Comparison of ENCODE assay signal across 8 mouse cellular contexts in genomic region chr16:31354341-31355329, GRCm38 (mm10). TPM values are rescaled to one million over a fixed set of nuclear protein-coding genes. Genes with fewer than 3 reads are reported as not detected.
DNase-seq lines count a peak whose midpoint lies in the region; ATAC-seq and TF ChIP-seq lines count a peak whose summit lies in the region.

No protein-coding gene starts in this region.

- TF ChIP-seq POLR2A in cerebellum, adult 2 months (IDR thresholded peaks at IDR 0.05; ENCODE audit: borderline replicate concordance, insufficient read depth, low read length): no peak

- WGBS in cerebellum, adult 2 months: 29% methylated on average over 17 of the region's 17 CpGs
- 30% methylated on average over 17 of the region's 17 CpGs for WGBS in hindbrain, embryonic 12.5 days

- H3K27me3 ChIP-seq in cerebellum, adult 2 months (ENCODE audit: control insufficient read depth, insufficient read depth, low read length): no peaks in the 10 kb centered on the region
- H3K27me3 ChIP-seq in hindbrain, embryonic 12.5 days: peaks cover 4% of the 10 kb centered on the region; the same call in 1 of the 2 replicates

- DNase-seq in Muller cell, postnatal 12 days (ENCODE audit: inconsistent ontology term): peak; percentile 57
- DNase-seq in cerebellum, adult 2 months: peak; percentile 58 to 75
- DNase-seq in left cerebral cortex, adult 11 months (ENCODE audit: low spot score): peak; percentile 22
- DNase-seq in lung, postnatal 4 days: peak; percentile 40 to 79
- peak; percentile 72 to 75 for DNase-seq in right cerebral cortex, adult 2 months (ENCODE audit: low spot score in 2 of 2)
- peak; percentile 69 for DNase-seq in urinary bladder, postnatal 25 days (ENCODE audit: low spot score)

- no peak overlapping the region for H3K27ac ChIP-seq in cerebellum, adult 2 months (ENCODE audit: insufficient read depth, low read length)
- no peak overlapping the region for H3K27ac ChIP-seq in hindbrain, embryonic 12.5 days

- peak; percentile 89 for TF ChIP-seq CTCF in cerebellum, adult 2 months (IDR thresholded peaks at IDR 0.05; ENCODE audit: borderline replicate concordance, insufficient read depth, low read depth, low read length)

- no peak overlapping the region for H3K9ac ChIP-seq in hindbrain, embryonic 12.5 days

- H3K4me3 ChIP-seq in cerebellum, adult 2 months (replicated peaks; ENCODE audit: insufficient read depth, low read depth, low read length): no peak overlapping the region
- H3K4me3 ChIP-seq in hindbrain, embryonic 12.5 days: no peak overlapping the region

- H3K9me3 ChIP-seq in hindbrain, embryonic 12.5 days (replicated peaks): no peaks in the 10 kb centered on the region

- peak; percentile 59; the same call in 1 of the 2 replicates for ATAC-seq in frontal cortex, adult (ENCODE audit: low TSS enrichment)
- peak; percentile 46 for ATAC-seq in hindbrain, embryonic 12.5 days (ENCODE audit: low FRiP score)

- no peaks in the 10 kb centered on the region for H3K4me1 ChIP-seq in cerebellum, adult 2 months (ENCODE audit: control insufficient read depth, insufficient read depth, low read length)
- no peaks in the 10 kb centered on the region for H3K4me1 ChIP-seq in hindbrain, embryonic 12.5 days

- H3K36me3 ChIP-seq in hindbrain, embryonic 12.5 days: no peaks in the 10 kb centered on the region

- no peak overlapping the region; the same call in 1 of the 2 replicates for H3K4me2 ChIP-seq in hindbrain, embryonic 12.5 days (replicated peaks)

RNA-seq across cellular contexts. Expression of gene Apod, which starts 40.0 kb away (rescaled TPM):
- polyA plus RNA-seq in cerebellum, adult 2 months (2012; rRNA removed): 369 and 458 TPM in 2 replicates
- polyA plus RNA-seq in hindbrain, embryonic 12.5 days (2016; fragmentation: Nextera tagmentation; extraction: Ambion mirVana): 76.2 and 93.8 TPM in 2 replicates

Comparison
In these comparisons a context has a peak if more than half of its experiments do, and no peak if none do; other contexts are left out.
1. DNase-seq: peak in every context shown above with its lines; median percentile 74 in right cerebral cortex, adult 2 months; 69 in urinary bladder, postnatal 25 days; 66 in cerebellum, adult 2 months; 60 in lung, postnatal 4 days; 57 in Muller cell, postnatal 12 days; 22 in left cerebral cortex, adult 11 months.